Mouse (Mus musculus): Measurements from ENCODE around the gene Gdap2.

The Gdap2 gene

GRCm38 (mm10) chr3:100246286-100246825 lies 84.2 kb downstream of the Gdap2 start:
- no peak for DNase-seq (ENCODE audit: low spot score in 2 of 2)
